Mouse (Mus musculus) kidney, postnatal 0 days (tissue): ENCODE measurements at regions not wholly inside any gene's neighbourhood (a gene's known extent, or its start where the extent isn't known, plus 50 kb on each side); places are given as distances from the start of the nearest gene placed in this dataset.
A peak's percentile ranks its signal among the peaks of the same experiment; 100 is the strongest.

Experiments used
- ATAC-seq: fragments of 200-750 bp; cut with Nextera tagmentation; replicated peaks from 2 replicates; pipeline ENCODE4 v1.8.0; 2017; ENCODE audit warnings: low read depth, moderate number of reproducible peaks, moderate TSS enrichment, moderate library complexity; ENCODE audit not compliant: low FRiP score
- DNase-seq: peaks from one replicate; pipeline ENCODE4 v3.0.0-alpha.2; 2016; ENCODE audit warnings: low spot score
- H3K27ac ChIP-seq: fragments of 300-500 bp; sonication (generic); 2 replicates; pipeline ENCODE4 v1.5.1; 2014; ENCODE audit warnings: mild to moderate bottlenecking
- H3K27me3 ChIP-seq: fragments of 300-500 bp; sonication (generic); 2 replicates; pipeline ENCODE4 v1.6.1; 2014; ENCODE audit warnings: low read length, mixed read lengths; ENCODE audit not compliant: insufficient read depth
- H3K36me3 ChIP-seq: fragments of 300-500 bp; sonication (generic); 2 replicates; pipeline ENCODE4 v1.6.1; 2014; ENCODE audit warnings: low read length, mixed read lengths; ENCODE audit not compliant: insufficient read depth
- H3K4me1 ChIP-seq: fragments of 300-500 bp; sonication (generic); replicated peaks from 2 replicates; pipeline ENCODE4 v1.6.1; 2014; ENCODE audit warnings: antibody characterized with exemption, low read length, mixed read lengths; ENCODE audit not compliant: insufficient read depth
- H3K4me2 ChIP-seq: fragments of 300-500 bp; sonication (generic); 2 replicates; pipeline ENCODE4 v1.6.1; 2014; ENCODE audit warnings: mild to moderate bottlenecking, low read length, moderate library complexity, mixed read lengths
- H3K4me3 ChIP-seq: fragments of 300-500 bp; sonication (generic); replicated peaks from 2 replicates; pipeline ENCODE4 v1.5.1; 2014; ENCODE audit warnings: low read depth, low read length
- H3K9ac ChIP-seq: fragments of 300-500 bp; sonication (generic); 2 replicates; pipeline ENCODE4 v1.6.1; 2014; ENCODE audit warnings: low read depth, low read length
- H3K9me3 ChIP-seq: fragments of 300-500 bp; sonication (generic); replicated peaks from 2 replicates; pipeline ENCODE4 v1.6.1; 2016; ENCODE audit warnings: low read length, inconsistent platforms, mixed read lengths
- CTCF ChIP-seq: IDR thresholded peaks from 2 replicates; pipeline ENCODE4 v1.5.1; 2016; ENCODE audit warnings: antibody characterized with exemption, low read depth, mild to moderate bottlenecking, moderate library complexity
- WGBS: fragments of 180-500 bp; shearing (Covaris S2); extraction: QIAGEN DNeasy Blood & Tissue Kit; methylation state at CpG from one replicate; pipeline ENCODE4 v1.1.7; 2014; 5-methylcytosine and 5-hydroxymethylcytosine counted together

DNA sequence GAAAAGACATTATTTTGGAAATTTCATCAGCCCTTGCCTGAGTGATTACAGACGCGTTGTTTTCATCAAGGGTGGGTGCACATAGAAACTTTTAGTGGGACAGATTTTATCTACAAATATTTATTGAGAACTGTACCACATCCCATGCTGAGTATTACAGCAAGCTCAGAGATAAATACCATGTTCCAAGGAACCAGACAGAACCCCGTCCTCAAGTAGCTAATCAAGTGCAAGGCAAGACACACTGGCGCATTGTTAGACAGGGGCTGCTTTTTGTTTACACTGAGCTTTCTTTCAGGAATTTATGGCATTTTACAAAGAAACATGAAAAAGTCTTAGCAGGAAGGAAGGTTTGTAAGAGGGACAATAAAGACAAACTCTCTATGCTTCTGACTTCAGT lies 239.1 kb downstream of the Wnt5a start:
- Histone ChIP-seq H3K9me3 (no peaks in the 10 kb centered on the region), H3K27ac (no peak overlapping the region), H3K4me2 (no peak overlapping the region), H3K4me3 (no peak overlapping the region), H3K4me1 (no peaks in the 10 kb centered on the region), H3K36me3 (no peaks in the 10 kb centered on the region), H3K9ac (no peak overlapping the region), H3K27me3 (no peaks in the 10 kb centered on the region)
- DNase-seq: no peak
- ATAC-seq: no peak
- 77% methylated on average over 4 of the region's 4 CpGs for WGBS
- TF ChIP-seq CTCF: no peak

GRCm38 (mm10) chr14:28750301-28750700 lies 245.8 kb downstream of the Wnt5a start:
- ATAC-seq (no peak), DNase-seq (no peak)
- H3K4me1 ChIP-seq: no peaks in the 10 kb centered on the region
- no peaks in the 10 kb centered on the region for H3K9me3 ChIP-seq
- H3K9ac ChIP-seq: no peak overlapping the region
- 78% methylated on average over 1 of the region's 1 CpGs for WGBS
- no peaks in the 10 kb centered on the region for H3K27me3 ChIP-seq
- no peak overlapping the region for H3K27ac ChIP-seq
- H3K4me3 ChIP-seq: no peak overlapping the region
- no peaks in the 10 kb centered on the region for H3K36me3 ChIP-seq
- no peak overlapping the region for H3K4me2 ChIP-seq
- TF ChIP-seq CTCF: no peak

DNA sequence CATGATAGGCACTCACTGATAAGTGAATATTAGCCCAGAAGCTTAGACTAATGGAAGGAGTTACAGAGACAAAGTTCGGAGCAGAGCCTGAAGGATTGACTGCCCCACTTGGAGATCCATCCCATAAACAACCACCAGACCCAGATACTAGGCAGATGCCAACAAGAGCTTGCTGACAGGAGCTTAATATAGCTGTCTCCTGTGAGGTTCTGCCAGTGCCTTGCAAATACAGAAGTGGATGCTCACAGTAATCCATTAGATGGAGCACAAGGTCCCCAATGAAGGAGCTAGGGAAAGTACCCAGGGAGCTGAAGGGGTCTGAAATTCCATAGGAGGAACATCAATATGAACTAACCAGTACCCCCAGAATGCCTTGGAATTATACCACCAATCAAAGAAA lies 252.8 kb upstream of the Lrtm1 start:
- Histone ChIP-seq H3K4me2 (no peak overlapping the region), H3K9me3 (no peaks in the 10 kb centered on the region), H3K27ac (no peak overlapping the region), H3K4me1 (no peaks in the 10 kb centered on the region), H3K27me3 (no peaks in the 10 kb centered on the region), H3K4me3 (no peak overlapping the region), H3K36me3 (no peaks in the 10 kb centered on the region), H3K9ac (no peak overlapping the region)
- ATAC-seq: no peak
- no peak for DNase-seq
- WGBS: 97% methylated on average over 1 of the region's 1 CpGs
- TF ChIP-seq CTCF: no peak

GRCm38 (mm10) chr14:28773068-28773467 lies 244.9 kb upstream of the Lrtm1 start:
- no peaks in the 10 kb centered on the region for H3K9me3 ChIP-seq
- peak; percentile 79 for DNase-seq
- no peak; the same call in 1 of the 2 replicates for ATAC-seq
- no peaks in the 10 kb centered on the region for H3K36me3 ChIP-seq
- no peak overlapping the region for H3K27ac ChIP-seq
- no peaks in the 10 kb centered on the region for H3K27me3 ChIP-seq
- no peak for TF ChIP-seq CTCF
- no peak overlapping the region for H3K9ac ChIP-seq
- 26% methylated on average over 11 of the region's 11 CpGs for WGBS
- H3K4me3 ChIP-seq: no peak overlapping the region
- no peak overlapping the region for H3K4me2 ChIP-seq
- no peaks in the 10 kb centered on the region for H3K4me1 ChIP-seq

- Histone ChIP-seq H3K36me3 (no peaks in the 10 kb centered on the region), H3K4me1 (no peaks in the 10 kb centered on the region), H3K27me3 (no peaks in the 10 kb centered on the region), H3K4me3 (no peak overlapping the region), H3K9ac (no peak overlapping the region), H3K4me2 (no peak overlapping the region), H3K27ac (no peak overlapping the region), H3K9me3 (no peaks in the 10 kb centered on the region)
- TF ChIP-seq CTCF: no peak
- no peak for DNase-seq
- 67% methylated on average over 1 of the region's 1 CpGs for WGBS
- no peak for ATAC-seq
Observed at GRCm38 (mm10) chr14:28775686-28776085, 242.3 kb upstream of the Lrtm1 start.

- no peak overlapping the region for H3K4me2 ChIP-seq
- no peak overlapping the region for H3K4me3 ChIP-seq
- no peaks in the 10 kb centered on the region for H3K27me3 ChIP-seq
- H3K9me3 ChIP-seq: no peaks in the 10 kb centered on the region
- H3K27ac ChIP-seq: no peak overlapping the region
- 91% methylated on average over 8 of the region's 8 CpGs for WGBS
- no peak for DNase-seq
- H3K36me3 ChIP-seq: no peaks in the 10 kb centered on the region
- no peak for TF ChIP-seq CTCF
- ATAC-seq: no peak
- H3K4me1 ChIP-seq: no peaks in the 10 kb centered on the region
- H3K9ac ChIP-seq: no peak overlapping the region
Observed at GRCm38 (mm10) chr14:28777791-28778190, 240.2 kb upstream of the Lrtm1 start.

GRCm38 (mm10) chr14:28781660-28782059 lies 236.3 kb upstream of the Lrtm1 start:
- H3K9me3 ChIP-seq: no peaks in the 10 kb centered on the region
- no peaks in the 10 kb centered on the region for H3K36me3 ChIP-seq
- no peak overlapping the region for H3K4me3 ChIP-seq
- no peak for TF ChIP-seq CTCF
- no peaks in the 10 kb centered on the region for H3K4me1 ChIP-seq
- H3K27me3 ChIP-seq: no peaks in the 10 kb centered on the region
- no peak for DNase-seq
- no peak overlapping the region for H3K4me2 ChIP-seq
- H3K27ac ChIP-seq: no peak overlapping the region
- no peak for ATAC-seq
- WGBS: 90% methylated on average over 7 of the region's 7 CpGs
- H3K9ac ChIP-seq: no peak overlapping the region
